Mouse (Mus musculus) gastrocnemius, postnatal 36 days (tissue): ENCODE measurements around the gene Gm10762. TPM values are rescaled to one million over a fixed set of nuclear protein-coding genes. Genes with fewer than 3 reads are reported as not detected.

Experiments
- DNase-seq, 2 experiments: peaks; one replicate each; pipeline ENCODE4 v3.0.0; 2022
- intact Hi-C: fragments of 180-260 bp; cut with DNase I; formaldehyde crosslinking; loops from one replicate; pipeline ENCODE4 v1.15.1; 2025
- microRNA-seq, 2 experiments: library from miRNA; unstranded; fragments of <30 nt; microRNA quantifications; one replicate each; pipeline ENCODE4 v1.2.0; 2021
- total RNA-seq, 2 experiments: library from RNA; stranded (reverse); gene quantifications; 2 replicates each; pipeline ENCODE4 v1.2.3; 2021

Gm10762 gene
- total RNA-seq, 2 experiments from 2014 or later: 15.3 to 15.7 TPM

DNA sequence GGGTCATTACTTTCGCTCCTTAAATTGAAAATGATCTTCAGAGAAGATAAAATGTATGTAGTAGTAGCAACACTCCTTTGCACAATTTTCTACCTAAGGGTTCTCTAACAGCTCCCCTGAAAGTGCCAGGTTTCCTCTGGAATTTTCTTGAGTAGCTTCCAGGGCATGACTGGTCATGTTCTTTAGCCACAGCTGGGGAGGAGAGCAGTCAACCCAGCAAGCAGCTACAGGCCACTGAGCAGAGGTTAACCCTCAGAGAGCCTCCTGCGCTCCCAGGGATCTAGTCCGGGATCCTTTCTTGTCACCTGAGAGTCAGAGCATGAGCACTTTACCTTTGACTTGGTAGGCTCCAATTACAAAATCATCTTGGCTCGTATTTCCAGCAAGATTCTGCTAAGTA is 42.7 kb downstream of the Gm10762 start:
- no peak for DNase-seq
- intact Hi-C loops: no loop called here

Small RNAs within 50 kb of the gene (microRNA-seq; reads per million reads assigned to microRNA genes)
- gene Gm22859: 0 reads per million in 2 experiments

Other genes with a start within 250 kb of the Gm10762 start
- 10 to 100 TPM; 11.4 to 13.0 TPM for gene Tmem87b, start 149.6 kb downstream of the Gm10762 start, total RNA-seq
- gene Fbln7, start 104.7 kb downstream of the Gm10762 start, total RNA-seq: 1 to 10 TPM; 3.6 to 6.9 TPM
- 1 to 10 TPM; 7.5 to 7.8 TPM for gene Zc3h8, start 23.6 kb downstream of the Gm10762 start, total RNA-seq
- gene Zc3h6, start 323 bp downstream of the Gm10762 start, total RNA-seq: 1 to 10 TPM; 5.0 to 7.6 TPM
- not detected for gene Vinac1, start 80.4 kb upstream of the Gm10762 start, total RNA-seq
- gene Ttl, start 98.2 kb upstream of the Gm10762 start, total RNA-seq: 1 to 10 TPM; 5.6 to 6.5 TPM
- 10 to 100 TPM in 1 of 2 experiments, 1 to 10 TPM in 1; 8.9 to 11.7 TPM for gene Polr1b, start 133.3 kb upstream of the Gm10762 start, total RNA-seq
- gene Chchd5, start 162.0 kb upstream of the Gm10762 start, total RNA-seq: 1 to 10 TPM; 8.4 to 8.7 TPM
- gene Slc20a1, start 231.0 kb upstream of the Gm10762 start, total RNA-seq: 10 to 100 TPM in 1 of 2 experiments, 1 to 10 TPM in 1; 7.9 to 10.5 TPM